Mouse (Mus musculus) MEL (cell line): ENCODE results near the gene Ptpn1. TPM values are rescaled to one million over a fixed set of nuclear protein-coding genes. Genes with fewer than 3 reads are reported as not detected.

Experiments
- DNase-seq: peaks from one replicate; pipeline ENCODE4 v3.0.0; 2011; ENCODE audit warnings: low read depth, low spot score
- H3K27ac ChIP-seq: 2 replicates; pipeline ENCODE4 v1.5.1; 2012; ENCODE audit warnings: low read depth, mild to moderate bottlenecking, control low read depth, low read length, moderate library complexity; ENCODE audit not compliant: control insufficient read depth
- H3K27me3 ChIP-seq, 2 experiments: fragments of 150-350 bp in 1 of 2; sonication (generic) in 1 of 2; 2 replicates each; pipeline ENCODE4 v1.6.1; 2012; ENCODE audit warnings: low read length in 2 of 2, mild to moderate bottlenecking in 2 of 2, improper control_type of control experiment in 1 of 2, moderate library complexity in 1 of 2; ENCODE audit not compliant: insufficient read depth in 2 of 2, control insufficient read depth in 1 of 2
- H3K36me3 ChIP-seq, 2 experiments: 2 replicates each; pipeline ENCODE4 v1.6.1; 2012 to 2014; ENCODE audit warnings: low read length in 2 of 2, improper control_type of control experiment in 1 of 2, inconsistent platforms in 1 of 2, mild to moderate bottlenecking in 1 of 2; ENCODE audit not compliant: insufficient read depth in 2 of 2, control insufficient read depth in 1 of 2
- H3K4me1 ChIP-seq, 2 experiments: fragments of 150-350 bp in 1 of 2; sonication (generic) in 1 of 2; 2 replicates each; pipeline ENCODE4 v1.6.1; 2012; ENCODE audit warnings: low read length in 2 of 2, improper control_type of control experiment in 1 of 2, mild to moderate bottlenecking in 1 of 2; ENCODE audit not compliant: insufficient read depth in 2 of 2, control insufficient read depth in 1 of 2
- H3K4me3 ChIP-seq, 2 experiments: fragments of 150-350 bp in 1 of 2; sonication (generic) in 1 of 2; 2 replicates each; pipeline ENCODE4 v1.5.1; 2012; ENCODE audit warnings: low read depth in 2 of 2, low read length in 2 of 2, mild to moderate bottlenecking in 2 of 2, moderate library complexity in 2 of 2, control low read depth in 1 of 2, improper control_type of control experiment in 1 of 2; ENCODE audit not compliant: control insufficient read depth in 1 of 2, insufficient read depth in 1 of 2
- H3K79me2 ChIP-seq: 2 replicates; pipeline ENCODE4 v1.6.1; 2012; ENCODE audit warnings: mild to moderate bottlenecking, low read length, moderate library complexity; ENCODE audit not compliant: control insufficient read depth, poor library complexity, insufficient read depth
- H3K9ac ChIP-seq: 2 replicates; pipeline ENCODE4 v1.6.1; 2012; ENCODE audit warnings: low read depth, mild to moderate bottlenecking, control low read depth, low read length, moderate library complexity; ENCODE audit not compliant: control insufficient read depth, poor library complexity, severe bottlenecking
- H3K9me3 ChIP-seq: fragments of 150-350 bp; sonication (generic); replicated peaks from 2 replicates; pipeline ENCODE4 v1.6.1; 2012; ENCODE audit warnings: mild to moderate bottlenecking, low read length, improper control_type of control experiment, moderate library complexity; ENCODE audit not compliant: insufficient read depth
- BHLHE40 ChIP-seq: IDR thresholded peaks from 2 replicates; pipeline ENCODE4 v1.6.1; 2012; ENCODE audit warnings: low read depth, mild to moderate bottlenecking, inconsistent platforms, low read length, improper control_type of control experiment, borderline replicate concordance
- CHD2 ChIP-seq: IDR thresholded peaks from 2 replicates; pipeline ENCODE4 v1.6.1; 2011; ENCODE audit warnings: low read length, improper control_type of control experiment
- CTCF ChIP-seq, 3 experiments: IDR thresholded peaks in 2 of 3; conservative IDR thresholded peaks in 1 of 3; 2 replicates each; pipeline ENCODE4 v1.5.1; 2011 to 2012; ENCODE audit warnings: low read length in 3 of 3, low read depth in 2 of 3, mild to moderate bottlenecking in 2 of 3, improper control_type of control experiment in 1 of 3, inconsistent platforms in 1 of 3, mixed read lengths in 1 of 3, moderate library complexity in 1 of 3; ENCODE audit not compliant: control insufficient read depth in 1 of 3, insufficient read depth in 1 of 3, poor library complexity in 1 of 3, severe bottlenecking in 1 of 3
- E2F4 ChIP-seq: IDR thresholded peaks from 2 replicates; pipeline ENCODE4 v1.6.1; 2011; ENCODE audit warnings: low read depth, low read length, improper control_type of control experiment, borderline replicate concordance
- ETS1 ChIP-seq: IDR thresholded peaks from 2 replicates; pipeline ENCODE4 v1.6.1; 2012; ENCODE audit warnings: low read depth, mild to moderate bottlenecking, inconsistent platforms, low read length, improper control_type of control experiment, moderate library complexity
- GABPA ChIP-seq: IDR thresholded peaks from 2 replicates; pipeline ENCODE4 v1.6.1; 2012; ENCODE audit warnings: low read depth, mild to moderate bottlenecking, inconsistent platforms, low read length, improper control_type of control experiment, moderate library complexity
- HCFC1 ChIP-seq: IDR thresholded peaks from 2 replicates; pipeline ENCODE4 v1.6.1; 2012; ENCODE audit warnings: low read depth, mild to moderate bottlenecking, inconsistent platforms, low read length, improper control_type of control experiment, moderate library complexity
- JUND ChIP-seq: IDR thresholded peaks from 2 replicates; pipeline ENCODE4 v1.6.1; 2011; ENCODE audit warnings: low read depth, mild to moderate bottlenecking, improper control_type of control experiment, low read length
- KAT2A ChIP-seq: conservative IDR thresholded peaks from 2 replicates; pipeline ENCODE4 v1.6.1; 2012; ENCODE audit warnings: low read depth, low read length, improper control_type of control experiment, inconsistent platforms
- MAX ChIP-seq: IDR thresholded peaks from 2 replicates; pipeline ENCODE4 v1.6.1; 2011; ENCODE audit warnings: low read length, improper control_type of control experiment
- MEF2A ChIP-seq: IDR thresholded peaks from 2 replicates; pipeline ENCODE4 v1.6.1; 2014; ENCODE audit warnings: low read depth, mild to moderate bottlenecking, inconsistent platforms, low read length, improper control_type of control experiment; ENCODE audit not compliant: poor library complexity, insufficient replicate concordance, severe bottlenecking; ENCODE audit errors: extremely low read depth
- MYB ChIP-seq: IDR thresholded peaks from 2 replicates; pipeline ENCODE4 v1.6.1; 2011; ENCODE audit warnings: mild to moderate bottlenecking, low read depth, low read length, improper control_type of control experiment
- MYC ChIP-seq: IDR thresholded peaks from 2 replicates; pipeline ENCODE4 v1.6.1; 2011; ENCODE audit warnings: low read depth, mild to moderate bottlenecking, low read length, improper control_type of control experiment, moderate library complexity
- NRF1 ChIP-seq: IDR thresholded peaks from 2 replicates; pipeline ENCODE4 v1.6.1; 2014; ENCODE audit warnings: low read depth, mild to moderate bottlenecking, inconsistent platforms, low read length, improper control_type of control experiment, moderate library complexity; ENCODE audit not compliant: poor library complexity, insufficient read depth, severe bottlenecking
- POLR2A ChIP-seq, 2 experiments: IDR thresholded peaks; 2 replicates each; pipeline ENCODE4 v1.6.1; 2011 to 2012; ENCODE audit warnings: low read length in 2 of 2, mild to moderate bottlenecking in 2 of 2, control low read depth in 1 of 2, improper control_type of control experiment in 1 of 2, low read depth in 1 of 2, moderate library complexity in 1 of 2; ENCODE audit not compliant: control insufficient read depth in 1 of 2, insufficient read depth in 1 of 2, poor library complexity in 1 of 2
- POLR2AphosphoS2 ChIP-seq: IDR thresholded peaks from 2 replicates; pipeline ENCODE4 v1.6.1; 2011; ENCODE audit warnings: low read length, improper control_type of control experiment
- RAD21 ChIP-seq: IDR thresholded peaks from 2 replicates; pipeline ENCODE4 v1.6.1; 2011; ENCODE audit warnings: mild to moderate bottlenecking, low read depth, low read length, improper control_type of control experiment
- RCOR1 ChIP-seq: IDR thresholded peaks from 2 replicates; pipeline ENCODE4 v1.6.1; 2012; ENCODE audit warnings: low read depth, mild to moderate bottlenecking, inconsistent platforms, low read length, improper control_type of control experiment
- SIN3A ChIP-seq: IDR thresholded peaks from 2 replicates; pipeline ENCODE4 v1.6.1; 2012; ENCODE audit warnings: low read length, improper control_type of control experiment, inconsistent platforms
- SMC3 ChIP-seq: IDR thresholded peaks from 2 replicates; pipeline ENCODE4 v1.6.1; 2011; ENCODE audit warnings: low read depth, low read length, improper control_type of control experiment
- TBP ChIP-seq: IDR thresholded peaks from 2 replicates; pipeline ENCODE4 v1.8.0; 2011; ENCODE audit warnings: low read depth, low read length, improper control_type of control experiment
- ZC3H11A ChIP-seq: IDR thresholded peaks from 2 replicates; pipeline ENCODE4 v1.6.1; 2012; ENCODE audit warnings: low read depth, mild to moderate bottlenecking, inconsistent platforms, low read length, improper control_type of control experiment
- ZMIZ1 ChIP-seq: IDR thresholded peaks from 2 replicates; pipeline ENCODE4 v1.6.1; 2012; ENCODE audit warnings: low read depth, mild to moderate bottlenecking, inconsistent platforms, low read length, improper control_type of control experiment, moderate library complexity
- polyA plus RNA-seq, 2 experiments: library from polyadenylated mRNA; stranded (reverse) in 1 of 2; unstranded in 1 of 2; fragments of >175 nt in 1 of 2; fragments of >200 nt in 1 of 2; gene quantifications; 2 replicates each; pipeline versions ENCODE4 v1.2.1 to v1.2.4; 2012; ENCODE audit warnings: low replicate concordance in 2 of 2, low read depth in 1 of 2; ENCODE audit not compliant: insufficient read length in 2 of 2, insufficient read depth in 1 of 2, missing spikeins in 1 of 2
- total RNA-seq: library from RNA; depleted of rRNA; stranded (reverse); fragments of 300-350 nt; gene quantifications from 2 replicates; pipeline ENCODE4 v1.2.3, GENCODE M21; 2012

Ptpn1 gene
- total and polyA plus RNA-seq, 3 experiments, result 55.3 to 62.9 TPM; not detected in 1

DNA sequence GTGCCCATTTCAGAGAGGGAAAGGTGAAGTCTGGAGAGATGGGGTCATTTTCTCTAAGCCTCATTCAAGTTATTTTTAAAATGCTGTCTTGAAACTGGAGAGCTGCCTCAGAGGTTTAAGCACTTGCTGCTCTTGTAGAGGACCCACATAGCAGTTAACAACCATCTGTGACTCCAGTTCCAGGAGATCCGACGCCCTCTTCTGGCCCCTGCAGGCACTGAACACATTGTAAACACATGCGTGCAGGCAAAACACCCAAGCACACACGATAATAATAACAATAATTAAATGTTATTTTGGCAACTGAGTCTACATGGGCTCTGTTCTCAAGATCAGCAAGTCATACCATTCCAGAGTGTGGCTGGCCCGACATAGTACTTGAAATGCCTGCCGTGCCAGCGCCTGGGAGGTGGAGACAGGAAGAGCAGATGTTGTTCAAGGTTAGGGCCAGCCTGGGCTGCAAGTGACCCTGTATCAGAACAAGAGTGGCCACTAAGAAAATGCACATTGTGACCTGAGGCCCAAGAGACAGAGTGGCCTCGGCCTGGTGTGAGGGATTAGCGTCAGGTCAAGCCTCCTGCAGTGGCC lies 29.6 kb upstream of the Ptpn1 start:
- no peaks in the 10 kb centered on the region for H3K9me3 ChIP-seq
- no peak overlapping the region for H3K4me3 ChIP-seq
- no peaks in the 10 kb centered on the region for H3K4me1 ChIP-seq
- TF ChIP-seq SMC3 (peak; percentile 25), ETS1 (no peak), CTCF (IDR thresholded peaks at IDR 0.05 in 2 of 3, conservative IDR thresholded peaks at IDR 0.05 in 1 of 3; ENCODE audit: control insufficient read depth in 1 of 3, insufficient read depth in 1 of 3, low read depth in 2 of 3, low read length in 3 of 3, poor library complexity in 1 of 3, severe bottlenecking in 1 of 3) (peak; percentile 6 to 43 (median 38); a peak in 4 of 6 replicates), MYC (no peak), HCFC1 (no peak), JUND (no peak), MAX (no peak), POLR2A (IDR thresholded peaks at IDR 0.05; ENCODE audit: control insufficient read depth in 1 of 2, insufficient read depth in 1 of 2, low read depth in 1 of 2, low read length in 2 of 2, poor library complexity in 1 of 2) (no peak), MYB (no peak), RCOR1 (no peak), ZMIZ1 (no peak), CHD2 (no peak), ZC3H11A (no peak), GABPA (no peak), RAD21 (peak; percentile 12)
- no peak overlapping the region for H3K27ac ChIP-seq
- no peak overlapping the region for H3K9ac ChIP-seq
- no peaks in the 10 kb centered on the region for H3K36me3 ChIP-seq
- DNase-seq, result peak; percentile 35
- no peaks in the 10 kb centered on the region for H3K79me2 ChIP-seq
- H3K27me3 ChIP-seq, result peaks cover 0 to 3% of the 10 kb centered on the region in 2 experiments; a peak in 2 of 4 replicates

DNA sequence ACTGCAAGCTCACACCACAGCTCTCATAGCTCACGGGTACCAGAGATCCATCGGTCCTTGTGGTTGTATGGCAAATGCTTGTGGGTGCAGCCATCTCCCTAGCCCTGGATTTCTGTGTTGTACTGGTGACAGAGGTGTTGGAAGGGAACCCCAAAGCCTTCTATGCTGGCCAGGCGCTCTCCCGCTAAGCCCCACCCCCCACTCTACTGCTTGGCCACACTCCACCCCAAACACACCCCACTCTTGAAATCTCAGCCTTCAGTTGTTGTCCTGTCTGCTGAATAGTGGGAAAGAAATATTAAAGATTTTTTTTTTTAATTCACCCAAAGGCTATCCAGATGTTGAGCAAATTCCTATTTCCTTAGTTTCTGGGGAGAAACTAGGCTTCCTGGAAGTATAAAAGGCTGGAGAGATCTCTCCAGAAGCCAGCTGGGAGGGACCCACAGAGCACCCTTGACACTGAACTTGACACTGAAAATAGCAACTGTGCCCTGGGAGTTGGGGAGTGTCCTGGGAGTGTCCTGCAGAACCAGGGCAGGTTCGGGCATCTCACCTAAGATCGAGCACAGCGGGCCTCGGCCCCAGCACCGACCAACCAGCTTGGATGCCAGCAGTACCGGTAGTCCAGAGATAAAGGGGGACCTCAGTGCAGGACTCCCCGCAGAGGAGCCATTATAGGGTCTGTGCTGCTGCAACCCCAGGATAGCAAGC lies 28.5 kb upstream of the Ptpn1 start:
- TF ChIP-seq MEF2A (no peak), POLR2AphosphoS2 (no peak), SIN3A (no peak), TBP (no peak), MAX (no peak), ETS1 (no peak), HCFC1 (no peak), BHLHE40 (no peak), ZMIZ1 (no peak), NRF1 (no peak), KAT2A (no peak), E2F4 (no peak)
- no peaks in the 10 kb centered on the region for H3K9me3 ChIP-seq
- H3K9ac ChIP-seq, result no peak overlapping the region
- no peak overlapping the region for H3K27ac ChIP-seq
- H3K27me3 ChIP-seq, result peaks cover 0 to 8% of the 10 kb centered on the region in 2 experiments; a peak in 3 of 4 replicates
- no peaks in the 10 kb centered on the region for H3K36me3 ChIP-seq
- H3K4me3 ChIP-seq, result no peak overlapping the region
- no peaks in the 10 kb centered on the region for H3K4me1 ChIP-seq
- H3K79me2 ChIP-seq, result no peaks in the 10 kb centered on the region
- DNase-seq, result no peak
